ENCODE assay signal across 8 mouse cellular contexts in the genomic region with DNA sequence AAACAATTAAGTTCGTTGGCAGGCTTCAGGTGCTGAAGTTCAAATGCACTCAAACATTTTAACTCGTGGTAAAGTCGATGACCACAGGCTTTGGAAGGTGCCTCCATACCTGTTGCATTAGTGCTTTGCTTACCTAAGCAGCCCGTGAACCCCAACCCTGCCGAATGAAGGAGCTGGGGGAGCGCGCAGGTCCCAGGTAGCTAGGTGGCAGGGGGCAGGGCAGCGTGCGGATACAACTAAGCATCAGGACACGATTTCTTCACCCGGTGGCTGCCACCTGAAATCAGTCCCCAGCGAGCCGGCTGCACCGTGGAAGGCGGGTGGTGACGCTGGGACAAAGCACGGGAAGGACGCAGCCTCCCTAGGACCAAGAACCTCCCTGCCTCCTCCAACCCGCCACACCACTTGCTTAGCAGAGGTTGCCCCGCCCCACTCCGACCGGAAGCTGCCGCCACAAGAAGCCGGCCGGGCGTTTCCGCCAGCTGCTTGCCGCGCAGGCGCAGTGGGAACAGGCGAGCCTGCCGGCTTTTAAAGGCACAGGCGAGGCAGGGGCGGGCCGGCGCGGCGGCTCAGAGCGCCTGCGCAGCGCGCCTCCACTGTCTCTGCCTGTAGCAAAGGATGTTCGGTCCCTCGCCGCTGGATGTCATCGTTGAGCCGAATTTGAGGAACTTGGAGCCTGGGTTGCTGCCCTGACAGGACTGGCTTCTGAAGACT. TPM values are rescaled to one million over a fixed set of nuclear protein-coding genes. Genes with fewer than 3 reads are reported as not detected.
DNase-seq lines count a peak whose midpoint lies in the region; ATAC-seq and TF ChIP-seq lines count a peak whose summit lies in the region.

No protein-coding gene starts in this region.

- TF ChIP-seq CTCF in cortical plate, adult 2 months (IDR thresholded peaks at IDR 0.05; ENCODE audit: extremely low read depth, insufficient read depth, low read length), result peak; percentile 80

- peak; percentile 98 to 100 for DNase-seq in gastrocnemius, adult 8-10 months (ENCODE audit: low spot score in 2 of 2)
- DNase-seq in hindlimb bud, embryonic 11.5 days (ENCODE audit: extremely low spot score, low read depth, low spot score), result peak; percentile 83
- peak; percentile 94 to 99 for DNase-seq in left cerebral cortex, adult 8-10 months (ENCODE audit: low spot score in 2 of 2)
- DNase-seq in right cerebral cortex, postnatal 10 days (ENCODE audit: low spot score in 2 of 2), result peak; percentile 99
- DNase-seq in urinary bladder, postnatal 25 days (ENCODE audit: low spot score), result peak; percentile 97

- H3K36me3 ChIP-seq in megakaryocyte, embryonic 14.5 days (replicated peaks; ENCODE audit: low read length), result peaks cover 25% of the 10 kb centered on the region

- H3K27me3 ChIP-seq in megakaryocyte, embryonic 14.5 days (replicated peaks), result no peaks in the 10 kb centered on the region

- peaks cover 13% of the 10 kb centered on the region for H3K4me1 ChIP-seq in cortical plate, adult 2 months (ENCODE audit: control insufficient read depth, insufficient read depth, low read length)
- peaks cover 47% of the 10 kb centered on the region for H3K4me1 ChIP-seq in megakaryocyte, embryonic 14.5 days

- TF ChIP-seq POLR2A in cortical plate, adult 2 months (IDR thresholded peaks at IDR 0.05; ENCODE audit: extremely low read depth, insufficient read depth, low read length), result peak; percentile 69

- H3K9me3 ChIP-seq in megakaryocyte, embryonic 14.5 days, result no peaks in the 10 kb centered on the region

- peak; percentile 80 for ATAC-seq in activated CD4-positive, CD25-positive, alpha-beta regulatory T cell, adult 4 months

- H3K4me3 ChIP-seq in cortical plate, adult 2 months (ENCODE audit: insufficient read depth, low read length), result peak overlapping the region; percentile 74
- peak overlapping the region; percentile 99 for H3K4me3 ChIP-seq in megakaryocyte, embryonic 14.5 days (replicated peaks)

- H3K27ac ChIP-seq in cortical plate, adult 2 months (ENCODE audit: insufficient read depth, low read length), result no peak overlapping the region

RNA-seq across cellular contexts. Expression of a gene that starts 1.4 kb away (rescaled TPM):
- 1 to 10 TPM; 2.5 to 4.6 TPM for polyA plus RNA-seq in activated CD4-positive, CD25-positive, alpha-beta regulatory T cell, adult 4 months (2017; shearing (Covaris generic))
- 4.4 and 5.2 TPM in 2 replicates for polyA plus RNA-seq in cortical plate, adult 2 months (2012; rRNA removed)
- total RNA-seq in gastrocnemius, adult 8-10 months (2022), result 1 to 10 TPM; 4.6 to 6.1 (median 5.1) TPM
- 10 to 100 TPM; 10.6 to 12.6 (median 10.7) TPM for total RNA-seq in left cerebral cortex, adult 8-10 months (2022)
- polyA plus RNA-seq in megakaryocyte, embryonic 14.5 days (2012; ENCODE audit: insufficient read depth, low replicate concordance), result 0.22 TPM in 1 of 2 replicates, not detected in the other

RNA-seq across cellular contexts. Expression of a gene that starts 1.5 kb away (rescaled TPM):
- 1 to 10 TPM; 3.7 to 4.1 TPM for polyA plus RNA-seq in activated CD4-positive, CD25-positive, alpha-beta regulatory T cell, adult 4 months (2017; shearing (Covaris generic))
- polyA plus RNA-seq in cortical plate, adult 2 months (2012; rRNA removed), result 12.9 and 13.0 TPM in 2 replicates
- total RNA-seq in gastrocnemius, adult 8-10 months (2022), result 1 to 10 TPM; 6.2 to 7.4 (median 6.8) TPM
- total RNA-seq in left cerebral cortex, adult 8-10 months (2022), result 10 to 100 TPM; 24.8 to 27.8 (median 25.4) TPM
- polyA plus RNA-seq in megakaryocyte, embryonic 14.5 days (2012; ENCODE audit: insufficient read depth, low replicate concordance), result 0.43 TPM in 1 of 2 replicates, not detected in the other

RNA-seq across cellular contexts. Expression of a gene that starts 30.2 kb away (rescaled TPM):
- 1 to 10 TPM; 6.3 TPM for polyA plus RNA-seq in activated CD4-positive, CD25-positive, alpha-beta regulatory T cell, adult 4 months (2017; shearing (Covaris generic))
- 1.1 and 1.7 TPM in 2 replicates for polyA plus RNA-seq in cortical plate, adult 2 months (2012; rRNA removed)
- 1 to 10 TPM in 2 of 4 experiments, under 1 TPM in 2; 0.47 to 1.0 (median 0.83) TPM for total RNA-seq in gastrocnemius, adult 8-10 months (2022)
- total RNA-seq in left cerebral cortex, adult 8-10 months (2022), result 1 to 10 TPM; 2.0 to 5.6 (median 3.6) TPM
- polyA plus RNA-seq in megakaryocyte, embryonic 14.5 days (2012; ENCODE audit: insufficient read depth, low replicate concordance), result 0.35 TPM in 1 of 2 replicates, not detected in the other
